Mouse (Mus musculus) G1E (cell line): ENCODE results near the gene Spocd1.

Source experiments
- CTCF ChIP-seq: IDR thresholded peaks from 2 replicates; pipeline ENCODE4 v1.5.1; 2012; ENCODE audit warnings: low read depth, low read length, inconsistent platforms, mixed read lengths
- GATA1 ChIP-seq: IDR thresholded peaks from 2 replicates; pipeline ENCODE4 v1.6.1; 2012; ENCODE audit warnings: borderline replicate concordance, low read length, inconsistent platforms, mixed read lengths
- GATA2 ChIP-seq: IDR thresholded peaks from 2 replicates; pipeline ENCODE4 v1.6.1; 2012; ENCODE audit warnings: low read depth, low read length, inconsistent platforms, borderline replicate concordance
- POLR2AphosphoS5 ChIP-seq: IDR thresholded peaks from 2 replicates; pipeline ENCODE4 v1.6.1; 2012; ENCODE audit warnings: low read depth, low read length, inconsistent platforms; ENCODE audit not compliant: insufficient replicate concordance
- TAL1 ChIP-seq: conservative IDR thresholded peaks from 2 replicates; pipeline ENCODE4 v1.6.1; 2012; ENCODE audit warnings: low read depth, low read length, inconsistent platforms, mixed read lengths

DNA sequence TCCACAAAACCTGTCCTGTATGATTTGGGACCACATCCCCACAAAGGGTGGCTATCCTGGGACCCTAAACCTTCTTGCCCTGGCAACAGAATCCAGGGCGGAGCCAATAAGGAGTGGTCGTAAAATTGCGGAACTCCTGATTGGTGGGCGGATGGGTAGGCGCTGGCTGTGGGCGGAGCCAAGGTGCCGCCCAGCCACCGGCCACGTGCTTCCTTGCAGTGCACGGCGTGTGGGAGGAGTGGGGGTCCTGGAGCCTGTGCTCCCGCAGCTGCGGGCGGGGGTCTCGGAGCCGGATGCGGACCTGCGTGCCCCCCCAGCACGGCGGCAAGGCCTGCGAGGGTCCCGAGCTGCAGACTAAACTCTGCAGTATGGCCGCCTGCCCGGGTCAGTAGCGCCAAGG, 77.5 kb downstream of the Spocd1 start:
- TF ChIP-seq CTCF (no peak), GATA1 (no peak), TAL1 (no peak), POLR2AphosphoS5 (no peak), GATA2 (no peak)
